Mouse (Mus musculus): ENCODE measurements at regions not wholly inside any gene's neighbourhood (a gene's known extent, or its start where the extent isn't known, plus 50 kb on each side); places are given as distances from the start of the nearest gene placed in this dataset.
A peak's percentile ranks its signal among the peaks of the same experiment; 100 is the strongest.

GRCm38 (mm10) chr19:14347026-14347425 lies 250.8 kb downstream of the Tle4 start:
- no peak for DNase-seq

- DNase-seq = no peak
Observed at GRCm38 (mm10) chr19:14347429-14347828, 250.4 kb downstream of the Tle4 start.

- no peak for DNase-seq
Observed at GRCm38 (mm10) chr19:14349753-14350152, 248.1 kb downstream of the Tle4 start.

GRCm38 (mm10) chr19:14351728-14352340 lies 246.0 kb downstream of the Tle4 start:
- peak in 1 of 2 experiments; percentile 11 for DNase-seq

GRCm38 (mm10) chr19:14352551-14352950 lies 245.3 kb downstream of the Tle4 start:
- no peak for DNase-seq

- no peak for DNase-seq
Observed at GRCm38 (mm10) chr19:14353151-14353550, 244.7 kb downstream of the Tle4 start.

- no peak for DNase-seq
Observed at GRCm38 (mm10) chr19:14355128-14355527, 242.7 kb downstream of the Tle4 start.

GRCm38 (mm10) chr19:14355946-14356345 lies 241.9 kb downstream of the Tle4 start:
- no peak for DNase-seq

- DNase-seq = no peak
Observed at GRCm38 (mm10) chr19:14360611-14361010, 237.2 kb downstream of the Tle4 start.

- no peak for DNase-seq
Observed at GRCm38 (mm10) chr19:14369098-14369604, 228.7 kb downstream of the Tle4 start.

GRCm38 (mm10) chr19:14371360-14371759 lies 226.5 kb downstream of the Tle4 start:
- DNase-seq = no peak

- no peak for DNase-seq
Observed at GRCm38 (mm10) chr19:14373996-14374395, 223.9 kb downstream of the Tle4 start.

- no peak for DNase-seq
Observed at GRCm38 (mm10) chr19:14380898-14381297, 217.0 kb downstream of the Tle4 start.

- no peak for DNase-seq
Observed at GRCm38 (mm10) chr19:14387796-14388195, 210.1 kb downstream of the Tle4 start.

- DNase-seq = peak; percentile 37 to 44
Observed at GRCm38 (mm10) chr19:14388539-14388938, 209.3 kb downstream of the Tle4 start.

- DNase-seq = no peak
Observed at GRCm38 (mm10) chr19:14389881-14390837, 207.7 kb downstream of the Tle4 start.

- DNase-seq = no peak
Observed at GRCm38 (mm10) chr19:14390914-14391313, 206.9 kb downstream of the Tle4 start.
